20 mouse cellular contexts compared by ENCODE assay signal in genomic region chr3:102358801-102359200, GRCm38 (mm10).
DNase-seq lines count a peak whose midpoint lies in the region; ATAC-seq and TF ChIP-seq lines count a peak whose summit lies in the region.
"Had no signal": no experiment of that assay in that cellular context is flagged by ENCODE, and none has a peak within 500 bp of the region (broad histone marks: within the 10 kb centered on the region; RNA-seq: fewer than 3 reads in every experiment).

No protein-coding gene starts in this region.

- DNase-seq in heart, adult 11 months: peak; percentile 93
- no peak for DNase-seq in heart, adult 2 months
- DNase-seq in heart, postnatal 4 days: no peak
- DNase-seq in heart, adult 9 months (ENCODE audit: low spot score in 2 of 2): peak; percentile 36 to 48
- no peak for DNase-seq in left cerebral cortex, postnatal 25 days (ENCODE audit: low spot score in 2 of 2)
- DNase-seq: adrenal gland, adult 2 months; adrenal gland, postnatal 10 days; adrenal gland, postnatal 25 days; cerebellum, adult 11-12 months; cerebellum, adult 2 months; cerebellum, adult 9-10 months; cerebellum, postnatal 10 days; cerebellum, postnatal 25 days had no signal

- H3K4me3 ChIP-seq in heart, embryonic 11.5 days (ENCODE audit: low read depth, low read length): no peak overlapping the region
- no peak overlapping the region for H3K4me3 ChIP-seq in heart, adult 2 months
- no peak overlapping the region for H3K4me3 ChIP-seq in heart, embryonic 12.5 days
- H3K4me3 ChIP-seq in brown adipose tissue, adult 24 weeks (ENCODE audit: insufficient read depth, low read depth, low read length): no peak overlapping the region
- H3K4me3 ChIP-seq: embryonic facial prominence, embryonic 10.5 days; embryonic facial prominence, embryonic 12.5 days; forebrain, embryonic 13.5 days; forebrain, embryonic 15.5 days had no signal

- no peak for TF ChIP-seq CTCF in heart, adult 2 months (IDR thresholded peaks at IDR 0.05)

- intact Hi-C loops in heart, adult 2 months (cut with DNase I): no loop called here
- intact Hi-C loops in left cerebral cortex, postnatal 25 days (cut with DNase I): no loop called here

- no peak overlapping the region for H3K27ac ChIP-seq in heart, embryonic 11.5 days (ENCODE audit: low read depth, low read length)
- peak overlapping the region; percentile 57 for H3K27ac ChIP-seq in heart, adult 2 months
- H3K27ac ChIP-seq in heart, embryonic 12.5 days (ENCODE audit: poor library complexity, severe bottlenecking): no peak overlapping the region
- H3K27ac ChIP-seq in brown adipose tissue, adult 24 weeks (replicated peaks; ENCODE audit: low read depth, low read length): peak overlapping the region; percentile 64; the same call in 1 of the 2 replicates
- H3K27ac ChIP-seq: embryonic facial prominence, embryonic 10.5 days; embryonic facial prominence, embryonic 12.5 days; forebrain, embryonic 13.5 days; forebrain, embryonic 15.5 days had no signal

- no peaks in the 10 kb centered on the region for H3K79me2 ChIP-seq in heart, adult 2 months (replicated peaks; ENCODE audit: control insufficient read depth, insufficient read depth, low read length)

- no peaks in the 10 kb centered on the region for H3K4me1 ChIP-seq in heart, embryonic 11.5 days (ENCODE audit: control insufficient read depth, insufficient read depth, low read length)
- peaks cover 10% of the 10 kb centered on the region for H3K4me1 ChIP-seq in heart, adult 2 months (ENCODE audit: control insufficient read depth, insufficient read depth, low read length)
- no peaks in the 10 kb centered on the region for H3K4me1 ChIP-seq in heart, embryonic 12.5 days (replicated peaks)
- H3K4me1 ChIP-seq in brown adipose tissue, adult 24 weeks (ENCODE audit: control insufficient read depth, insufficient read depth, insufficient read length, low read length): no peaks in the 10 kb centered on the region

- TF ChIP-seq EP300 in heart, adult 2 months (IDR thresholded peaks at IDR 0.05; ENCODE audit: insufficient read depth, low read depth, low read length): no peak

- no peak for ATAC-seq in heart, embryonic 11.5 days (replicated peaks; ENCODE audit: insufficient number of reproducible peaks, low FRiP score, low TSS enrichment)
- ATAC-seq in heart, embryonic 12.5 days (ENCODE audit: insufficient number of reproducible peaks, low FRiP score): no peak
- ATAC-seq: forebrain, embryonic 13.5 days; forebrain, embryonic 15.5 days had no signal

- WGBS in heart, embryonic 11.5 days (ENCODE audit: insufficient replicate concordance): 76% methylated on average over 4 of the region's 4 CpGs
- 74% methylated on average over 4 of the region's 4 CpGs for WGBS in heart, adult 2 months
- 82% methylated on average over 4 of the region's 4 CpGs for WGBS in heart, embryonic 12.5 days

- no peak overlapping the region for H3K9ac ChIP-seq in heart, embryonic 11.5 days (ENCODE audit: low read depth, low read length)
- H3K9ac ChIP-seq in heart, adult 2 months (ENCODE audit: low read depth, low read length): no peak overlapping the region
- no peak overlapping the region for H3K9ac ChIP-seq in heart, embryonic 12.5 days
- H3K9ac ChIP-seq: embryonic facial prominence, embryonic 12.5 days; forebrain, embryonic 13.5 days; forebrain, embryonic 15.5 days had no signal

- H3K36me3 ChIP-seq in heart, embryonic 11.5 days (ENCODE audit: control insufficient read depth, insufficient read depth, low read length): no peaks in the 10 kb centered on the region
- H3K36me3 ChIP-seq in heart, adult 2 months (ENCODE audit: control insufficient read depth, insufficient read depth, low read length): no peaks in the 10 kb centered on the region
- no peaks in the 10 kb centered on the region for H3K36me3 ChIP-seq in heart, embryonic 12.5 days
- H3K36me3 ChIP-seq: embryonic facial prominence, embryonic 10.5 days; embryonic facial prominence, embryonic 12.5 days; forebrain, embryonic 15.5 days had no signal

- H3K27me3 ChIP-seq in heart, embryonic 11.5 days (ENCODE audit: control insufficient read depth, insufficient read depth, low read length): no peaks in the 10 kb centered on the region
- H3K27me3 ChIP-seq in heart, adult 2 months (ENCODE audit: control insufficient read depth, insufficient read depth, low read length): no peaks in the 10 kb centered on the region
- H3K27me3 ChIP-seq in heart, embryonic 12.5 days (replicated peaks): no peaks in the 10 kb centered on the region
- H3K27me3 ChIP-seq: embryonic facial prominence, embryonic 12.5 days; forebrain, embryonic 13.5 days; forebrain, embryonic 15.5 days had no signal

- H3K4me2 ChIP-seq in heart, embryonic 11.5 days: no peak overlapping the region
- no peak overlapping the region for H3K4me2 ChIP-seq in heart, embryonic 12.5 days
- H3K4me2 ChIP-seq: embryonic facial prominence, embryonic 12.5 days; forebrain, embryonic 13.5 days; forebrain, embryonic 15.5 days had no signal

- no peak for TF ChIP-seq POLR2A in heart, adult 2 months (IDR thresholded peaks at IDR 0.05; ENCODE audit: insufficient read depth, low read depth, low read length)

- H3K9me3 ChIP-seq in heart, embryonic 11.5 days (replicated peaks; ENCODE audit: control insufficient read depth, low read length): no peaks in the 10 kb centered on the region
- H3K9me3 ChIP-seq in heart, embryonic 12.5 days (replicated peaks): no peaks in the 10 kb centered on the region
- H3K9me3 ChIP-seq: embryonic facial prominence, embryonic 10.5 days; embryonic facial prominence, embryonic 12.5 days; forebrain, embryonic 13.5 days; forebrain, embryonic 15.5 days had no signal

Comparison
In these comparisons a context has a peak if more than half of its experiments do, and no peak if none do; other contexts are left out.
1. DNase-seq: peak in heart, adult 11 months (single experiment) and heart, adult 9 months (2 of 2); none in heart, adult 2 months (0 of 2), heart, postnatal 4 days (single experiment) and left cerebral cortex, postnatal 25 days (0 of 2).
2. H3K27ac ChIP-seq: peak in heart, adult 2 months (single experiment) and brown adipose tissue, adult 24 weeks (single experiment); none in heart, embryonic 11.5 days (single experiment) and heart, embryonic 12.5 days (single experiment).